Mouse (Mus musculus) liver, adult (tissue): Measurements from ENCODE around the gene Max.

ENCODE experiments used
- GATA4 ChIP-seq: IDR thresholded peaks from 2 replicates; pipeline ENCODE4 v1.6.1; 2014; ENCODE audit warnings: mild to moderate bottlenecking, low read length; ENCODE audit not compliant: insufficient replicate concordance

Gene Max

DNA sequence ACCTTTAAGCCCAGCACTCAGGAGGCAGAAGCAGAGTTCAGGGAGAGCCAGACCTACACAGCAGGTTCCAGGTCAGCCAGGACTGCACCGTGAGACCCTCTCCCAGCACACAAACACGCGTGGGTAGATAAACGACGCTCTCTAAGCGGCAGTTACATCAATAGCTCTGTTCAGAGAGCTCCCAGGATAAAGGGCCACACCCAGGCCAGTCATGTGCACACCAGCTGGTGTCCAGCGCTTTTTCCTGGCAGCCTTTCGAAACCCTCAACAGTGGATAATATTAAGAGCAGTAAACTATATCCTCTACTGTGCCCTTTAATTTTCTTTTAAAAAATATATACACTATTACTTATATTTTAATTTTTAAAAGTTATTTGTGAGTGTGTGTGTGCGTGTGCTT, 49.8 kb downstream of the Max start:
- no peak for TF ChIP-seq GATA4

DNA sequence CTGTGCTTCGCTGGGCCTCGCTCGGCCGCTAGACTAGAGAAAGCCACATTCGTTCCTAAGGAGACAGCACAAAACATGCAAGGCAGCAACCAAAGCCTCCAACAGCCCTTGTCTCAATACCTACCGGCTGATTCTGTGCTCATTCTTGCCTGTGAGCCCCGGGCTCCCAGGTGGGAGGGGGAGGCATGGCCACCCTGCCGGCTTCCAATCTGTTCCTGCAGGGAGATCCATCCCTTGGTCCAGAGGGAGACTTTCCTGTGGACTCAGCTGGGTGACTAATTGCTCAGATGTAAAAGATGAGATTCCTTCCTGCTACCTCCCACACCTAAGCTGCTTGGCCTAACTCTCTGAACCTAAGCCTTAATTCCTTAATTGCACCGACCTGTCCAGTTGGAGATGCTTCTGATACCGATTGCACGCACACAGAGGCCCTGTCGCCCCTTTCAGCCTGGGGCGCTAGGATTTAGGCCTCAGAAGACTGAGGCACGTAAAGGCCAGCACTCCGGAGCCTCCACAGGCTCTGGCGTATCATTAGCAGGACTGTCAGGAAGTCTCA, 50.8 kb downstream of the Max start:
- no peak for TF ChIP-seq GATA4

DNA sequence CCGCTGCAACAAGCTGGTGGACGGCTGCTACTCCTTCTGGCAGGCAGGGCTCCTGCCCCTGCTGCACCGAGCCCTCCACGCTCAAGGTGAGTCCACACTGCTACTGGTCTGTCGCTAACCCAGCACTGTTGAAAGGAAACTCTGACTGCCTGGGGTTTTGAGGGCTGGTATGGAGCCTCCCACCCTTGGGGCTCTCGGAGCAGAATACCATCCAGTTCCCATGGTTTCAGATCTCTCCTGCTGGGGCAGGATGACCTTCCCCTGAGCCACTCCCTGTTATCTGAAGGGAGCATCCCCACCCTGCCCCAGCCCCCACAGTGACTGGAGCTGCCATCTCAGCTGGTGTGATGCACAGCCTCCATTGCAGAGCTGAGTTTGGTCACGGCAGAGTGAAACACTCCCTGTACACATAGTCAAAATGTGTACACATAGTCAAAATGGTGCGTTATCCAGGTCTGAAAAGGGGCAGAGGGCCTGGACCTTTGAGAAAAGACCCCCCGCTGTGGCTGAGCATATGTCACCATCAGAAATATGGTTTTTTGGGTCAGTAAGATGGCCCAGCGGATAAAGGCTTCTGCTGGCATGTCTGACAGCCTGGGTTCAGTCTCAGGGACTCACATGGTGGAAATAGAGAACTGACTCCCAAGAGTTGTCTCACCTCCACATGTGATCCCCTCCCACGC, 51.6 kb downstream of the Max start:
- no peak for TF ChIP-seq GATA4

DNA sequence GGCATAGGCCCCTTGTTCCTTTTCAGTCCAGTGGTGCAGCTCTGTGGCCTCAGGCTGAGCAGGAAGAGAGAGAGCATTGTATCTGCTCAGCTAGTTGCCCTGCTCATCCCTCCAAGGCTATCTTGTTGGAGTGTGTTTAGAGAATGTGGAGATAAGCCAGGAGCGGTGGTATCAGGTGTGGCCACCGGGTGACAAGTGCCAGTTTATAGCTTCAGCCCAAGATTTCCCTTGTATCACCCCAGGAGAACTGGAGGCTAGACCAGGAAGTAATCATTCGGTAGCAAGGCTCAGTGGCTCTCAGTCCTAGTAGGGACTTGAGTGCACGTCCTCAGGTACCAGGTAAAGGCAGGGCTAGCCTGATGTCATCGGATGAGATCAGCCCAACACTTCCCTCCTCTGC, 52.8 kb downstream of the Max start:
- TF ChIP-seq GATA4, result no peak

DNA sequence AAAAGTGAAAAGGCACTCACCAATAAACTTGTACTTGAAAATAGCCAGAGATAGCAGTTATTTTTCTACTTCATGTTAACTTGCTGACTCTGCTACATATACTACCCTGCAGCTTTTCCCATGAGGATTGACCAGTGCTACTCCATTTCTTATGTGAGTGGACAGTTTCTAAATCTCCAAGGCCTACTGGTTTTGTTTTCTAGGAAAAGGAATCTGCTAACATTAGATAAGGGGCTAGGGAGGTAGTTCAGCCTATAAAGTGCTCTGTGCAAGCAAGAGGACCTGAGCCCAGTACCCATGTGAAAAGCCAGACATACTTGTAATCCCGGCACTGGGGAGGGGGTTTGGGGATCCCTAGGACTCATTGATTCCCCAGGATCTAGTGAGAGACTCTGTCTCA, 55.7 kb downstream of the Max start:
- TF ChIP-seq GATA4, result no peak

DNA sequence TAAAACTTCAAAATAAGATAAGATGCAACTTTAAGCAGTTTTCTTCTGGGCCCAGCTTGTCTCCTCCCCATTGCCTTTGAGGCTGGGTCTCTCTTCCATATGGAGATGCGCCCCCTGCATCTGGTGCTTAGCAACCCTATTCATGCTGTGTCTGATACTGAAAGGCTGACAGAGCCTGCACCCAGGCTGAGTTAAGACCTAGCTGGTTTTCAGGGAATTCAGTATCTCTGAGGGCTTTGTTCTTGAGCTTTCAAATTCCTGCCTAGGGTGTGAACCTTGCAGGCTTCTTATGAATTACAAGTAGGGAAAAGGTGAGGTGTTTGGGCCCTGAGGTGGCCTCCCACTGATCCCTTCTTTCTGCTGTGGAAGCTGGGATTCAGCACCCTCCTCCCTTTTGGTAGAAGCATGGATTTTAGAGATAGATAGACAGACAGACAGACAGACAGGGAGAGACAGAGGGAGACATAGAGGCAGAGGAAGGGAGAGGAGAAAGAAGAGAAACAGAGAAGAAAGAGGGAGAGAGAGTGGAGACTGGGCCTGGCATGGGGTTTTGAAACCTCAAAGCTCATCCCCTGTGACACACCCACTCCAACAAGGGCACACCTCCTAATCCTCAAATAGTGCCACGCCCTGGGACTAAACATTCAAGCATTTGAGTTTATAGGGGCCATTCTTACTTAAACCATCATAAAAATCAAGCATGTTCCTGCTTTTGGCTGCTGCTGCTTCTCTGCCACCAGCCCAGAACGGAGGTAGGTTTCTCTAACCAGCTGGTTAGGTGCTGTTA, 60.3 kb downstream of the Max start:
- no peak for TF ChIP-seq GATA4

DNA sequence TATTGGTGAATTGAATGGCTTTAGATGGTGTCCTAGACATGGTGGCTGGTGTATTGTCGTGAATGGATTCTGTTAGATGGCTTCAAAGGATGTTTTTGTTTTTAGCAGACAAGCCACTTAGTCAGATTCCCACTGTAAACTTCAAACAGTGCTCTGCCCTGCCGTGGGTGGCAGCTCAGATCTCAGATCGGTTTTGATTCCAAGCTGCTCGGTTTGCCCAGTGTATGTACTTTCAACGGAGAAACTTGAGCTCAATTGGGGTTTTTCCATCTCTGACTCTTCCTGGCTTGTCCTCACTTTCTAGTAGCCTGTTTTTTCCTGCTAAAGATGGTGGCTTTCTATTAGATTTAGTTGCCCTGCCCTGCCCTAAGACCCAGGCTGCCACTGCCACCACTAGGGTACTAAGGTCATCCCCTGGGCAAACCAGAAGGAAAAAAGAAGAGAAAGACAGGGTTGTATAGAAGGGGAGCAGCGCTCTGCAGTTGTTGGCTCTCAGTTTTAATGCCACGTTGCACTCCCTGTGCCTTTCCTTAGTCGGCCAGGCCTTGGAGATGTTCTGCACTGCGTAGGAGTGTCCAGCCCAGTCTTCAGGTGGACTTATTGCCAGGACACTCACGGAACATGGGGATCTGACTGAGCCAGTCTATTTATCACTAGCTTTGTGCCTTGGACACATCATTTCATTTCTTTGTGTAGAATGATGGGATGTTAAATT, 62.6 kb downstream of the Max start:
- no peak for TF ChIP-seq GATA4

DNA sequence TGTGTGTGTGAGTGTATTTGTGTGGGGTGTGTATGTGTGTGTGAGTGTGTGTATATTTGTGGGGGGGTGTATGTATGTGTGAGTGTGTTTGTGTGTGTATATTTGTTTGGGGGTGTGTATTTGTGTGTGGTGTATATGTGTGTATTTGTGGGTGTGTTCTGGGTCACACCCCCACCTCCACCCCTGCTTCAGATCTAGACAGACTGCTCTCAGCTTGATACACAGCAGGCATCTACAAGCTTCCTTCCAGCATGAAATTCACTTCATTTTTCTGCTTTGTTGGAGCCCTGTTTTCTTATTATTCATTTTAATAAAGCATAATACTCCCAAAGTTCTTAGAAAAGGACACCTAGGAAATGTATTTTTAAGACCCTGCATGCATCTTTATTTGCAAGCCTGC, 63.9 kb downstream of the Max start:
- no peak for TF ChIP-seq GATA4

DNA sequence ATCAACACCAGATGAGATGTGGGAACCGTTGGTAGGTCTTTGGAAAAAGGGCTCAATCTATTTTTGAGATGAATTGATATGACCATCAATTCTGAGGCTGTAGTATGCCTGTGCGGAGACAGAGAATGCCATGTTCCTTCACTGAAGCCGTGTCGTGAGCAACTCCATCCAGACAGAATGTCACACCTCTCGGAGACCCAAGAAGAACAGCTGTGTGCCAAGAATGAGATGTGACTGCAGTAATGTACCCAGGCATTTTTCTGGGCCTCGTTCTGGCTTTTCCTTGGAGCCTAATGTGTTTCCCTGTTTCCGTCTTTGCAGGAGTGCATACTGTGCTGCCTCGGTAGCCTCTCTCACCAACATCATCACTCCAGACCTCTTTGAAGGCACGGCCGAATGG, 65.0 kb downstream of the Max start:
- no peak for TF ChIP-seq GATA4

DNA sequence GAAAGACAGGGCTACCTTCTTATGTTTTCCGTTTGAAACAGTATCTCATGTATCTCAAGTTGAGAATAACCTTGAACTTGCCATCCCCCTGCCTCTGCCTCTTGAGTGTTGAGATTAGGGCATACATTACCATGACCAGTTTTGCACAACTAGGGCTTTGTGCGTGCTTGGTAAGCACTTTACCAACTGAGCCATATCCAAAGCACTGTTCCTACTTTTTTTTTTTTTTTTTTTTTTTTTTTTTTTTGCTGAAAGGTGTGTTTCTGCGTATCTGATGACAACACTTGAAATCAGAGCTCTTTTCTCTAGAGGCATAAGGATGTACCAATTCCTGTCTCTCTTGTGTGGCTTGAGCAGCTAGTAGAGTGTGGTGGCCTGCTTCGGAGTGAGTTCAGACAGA, 65.4 kb downstream of the Max start:
- no peak for TF ChIP-seq GATA4

DNA sequence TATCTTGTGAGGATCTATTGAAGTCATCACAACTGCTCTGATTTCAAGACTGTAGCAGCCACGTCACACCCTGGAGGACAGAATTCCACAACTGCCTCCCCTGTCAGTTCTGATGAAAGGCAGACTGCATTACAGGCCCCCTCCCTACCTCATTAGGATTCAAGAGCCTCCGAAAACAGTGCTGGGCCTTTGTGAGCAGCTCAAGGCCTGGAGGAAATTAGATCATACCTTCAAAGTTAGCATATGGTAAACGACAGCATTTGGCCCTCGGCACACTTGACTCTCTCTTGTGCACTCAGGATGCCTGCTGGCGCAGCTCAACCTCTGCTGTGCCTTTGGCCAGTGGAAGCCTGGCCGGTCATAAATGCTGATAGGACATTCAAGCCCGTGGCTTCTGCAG, 66.2 kb downstream of the Max start:
- no peak for TF ChIP-seq GATA4

DNA sequence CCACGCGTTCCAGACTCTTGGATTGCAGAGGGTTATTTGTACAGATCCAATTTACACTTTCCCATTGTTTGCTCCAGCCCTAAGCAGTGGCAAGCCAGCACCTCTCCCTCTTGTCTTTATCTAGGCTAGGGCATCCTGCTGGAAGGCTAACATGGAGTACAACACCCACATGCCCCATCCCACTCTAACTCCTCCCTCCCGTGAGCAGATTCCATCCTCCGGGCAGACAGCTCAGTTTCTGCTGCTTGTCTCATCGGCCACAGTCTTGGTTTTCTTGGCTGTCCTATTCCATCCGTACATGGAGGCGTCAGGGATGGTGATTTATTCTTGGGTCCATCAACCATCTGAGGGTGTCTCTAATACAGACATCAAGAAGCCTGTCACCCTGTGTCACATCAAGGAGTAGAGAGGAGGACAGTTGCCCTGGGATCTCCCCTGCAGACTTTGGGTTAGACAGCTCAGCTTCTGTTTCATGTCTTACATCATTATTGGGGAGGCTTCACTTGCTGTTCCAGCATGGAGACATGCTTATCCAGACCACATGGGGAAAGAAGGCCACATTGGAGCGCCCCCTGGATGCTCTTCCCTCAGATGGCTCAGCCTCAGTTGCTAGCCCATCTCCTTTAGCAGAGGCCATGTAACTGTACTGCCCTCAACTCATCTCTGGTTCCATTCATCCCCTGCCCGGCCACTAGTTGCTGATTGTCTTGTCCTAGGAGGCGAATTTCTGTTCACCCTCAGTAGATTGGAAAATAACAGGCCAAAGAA, 67.0 kb downstream of the Max start:
- no peak for TF ChIP-seq GATA4

DNA sequence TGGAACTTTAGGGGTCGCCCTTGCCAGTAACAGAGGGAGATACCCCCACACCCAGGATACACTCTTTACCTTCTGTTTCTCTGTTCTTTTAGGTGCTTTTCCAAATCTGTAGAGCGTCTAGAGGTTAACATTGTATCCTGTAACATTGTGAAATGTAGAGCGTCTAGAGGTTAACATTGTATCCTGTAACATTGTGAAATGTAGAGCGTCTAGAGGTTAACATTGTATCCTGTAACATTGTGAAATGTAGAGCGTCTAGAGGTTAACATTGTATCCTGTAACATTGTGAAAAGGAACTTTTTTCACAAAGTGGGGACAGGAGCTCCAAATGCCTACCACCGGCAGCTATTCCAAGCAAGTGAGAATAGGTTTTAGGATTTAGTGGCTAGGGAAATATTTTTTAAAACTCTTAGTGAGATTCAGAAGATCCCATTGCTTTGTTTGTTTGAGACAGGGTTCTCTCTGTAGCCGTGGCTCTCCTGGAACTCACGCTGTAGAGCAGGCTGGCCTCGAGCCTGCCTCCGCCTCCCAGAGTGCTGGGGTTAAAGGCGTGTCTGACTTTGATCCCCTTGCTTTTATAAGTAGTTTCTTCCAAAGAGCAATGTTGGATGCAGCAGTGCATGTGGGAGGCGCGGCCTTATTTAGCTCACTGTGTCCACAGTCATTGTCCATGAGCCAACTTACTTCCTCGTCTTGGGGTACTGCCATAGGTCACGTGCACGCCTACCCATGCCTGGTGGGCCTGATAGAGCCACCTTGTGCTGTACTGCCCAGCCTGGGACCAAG, 68.9 kb downstream of the Max start:
- TF ChIP-seq GATA4, result no peak

DNA sequence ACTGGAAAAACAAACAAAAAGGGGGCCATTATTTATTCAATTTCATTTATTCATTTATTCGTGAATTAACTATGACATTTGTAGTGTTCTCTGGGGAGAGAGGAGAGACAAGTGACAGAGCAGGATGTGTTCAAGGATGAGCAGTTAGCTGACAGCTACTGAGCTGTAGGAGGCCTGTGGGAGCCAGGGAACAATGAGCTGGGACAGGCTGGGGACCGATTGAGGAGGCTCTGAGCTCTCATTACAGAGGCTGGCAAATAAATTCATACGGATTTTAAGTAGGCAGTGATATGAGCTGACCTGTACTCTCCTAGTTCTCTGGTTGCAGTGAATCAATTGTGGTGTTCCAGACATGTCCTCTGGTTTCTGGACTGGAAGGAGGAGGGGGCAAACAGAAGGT, 70.8 kb downstream of the Max start:
- TF ChIP-seq GATA4, result no peak
